Mouse (Mus musculus): ENCODE data around the gene Olfr885. TPM values are rescaled to one million over a fixed set of nuclear protein-coding genes. Genes with fewer than 3 reads are reported as not detected.

Olfr885 gene
- not detected in 2 replicates for polyA plus RNA-seq (2015; fragmentation: Nextera tagmentation; extraction: Ambion mirVana)

- ATAC-seq (no peak), DNase-seq (ENCODE audit: low spot score) (no peak)
- TF ChIP-seq CTCF (IDR thresholded peaks at IDR 0.05) (no peak), EP300 (IDR thresholded peaks at IDR 0.05) (no peak)
- Histone ChIP-seq H3K9me3 (ENCODE audit: low read length) (no peaks in the 10 kb centered on the region), H3K27me3 (replicated peaks; ENCODE audit: insufficient read depth, low read length) (no peaks in the 10 kb centered on the region), H3K9ac (replicated peaks; ENCODE audit: low read depth) (no peak within 1 kb of the TSS), H3K4me1 (ENCODE audit: insufficient read depth, low read depth, low read length) (no peaks in the 10 kb centered on the region), H3K4me3 (ENCODE audit: low read depth, low read length) (no peak within 1 kb of the TSS), H3K27ac (ENCODE audit: low read length) (no peak within 1 kb of the TSS), H3K4me2 (replicated peaks; ENCODE audit: low read depth, low read length) (no peak within 1 kb of the TSS), H3K36me3 (ENCODE audit: insufficient read depth, low read length) (no peaks in the 10 kb centered on the region)
- 81% methylated on average over 3 of the region's 3 CpGs for WGBS
Measured at GRCm38 (mm10) chr9:38061022-38061421, at the start of gene Olfr885. Olfr885 (plus strand) TSS chr9:38061322.

- TF ChIP-seq EP300 (IDR thresholded peaks at IDR 0.05), result no peak
- TF ChIP-seq CTCF (IDR thresholded peaks at IDR 0.05), result no peak
- WGBS, result 69% methylated on average over 1 of the region's 1 CpGs
- H3K9ac ChIP-seq (replicated peaks; ENCODE audit: low read depth), result no peak within 1 kb of the TSS
Measured at GRCm38 (mm10) chr9:38025508-38025907, 35.6 kb upstream of the Olfr885 start, which contains the start of gene Olfr883. Olfr883 (plus strand) TSS chr9:38025808.

GRCm38 (mm10) chr9:38046255-38046654 lies 14.9 kb upstream of the Olfr885 start, which contains the start of gene Olfr884:
Olfr884 (plus strand) TSS chr9:38046555.
- DNase-seq (ENCODE audit: low spot score) (no peak), ATAC-seq (no peak)
- no peaks in the 10 kb centered on the region for H3K36me3 ChIP-seq (ENCODE audit: insufficient read depth, low read length)
- H3K9me3 ChIP-seq (ENCODE audit: low read length), result no peaks in the 10 kb centered on the region
- WGBS, result 49% methylated on average over 1 of the region's 1 CpGs
- H3K4me2 ChIP-seq (replicated peaks; ENCODE audit: low read depth, low read length), result no peak within 1 kb of the TSS
- no peak within 1 kb of the TSS for H3K9ac ChIP-seq (replicated peaks; ENCODE audit: low read depth)
- H3K27ac ChIP-seq (ENCODE audit: low read length), result no peak within 1 kb of the TSS
- no peak within 1 kb of the TSS for H3K4me3 ChIP-seq (ENCODE audit: low read depth, low read length)
- TF ChIP-seq CTCF (IDR thresholded peaks at IDR 0.05) (no peak), EP300 (IDR thresholded peaks at IDR 0.05) (no peak)
- no peaks in the 10 kb centered on the region for H3K4me1 ChIP-seq (ENCODE audit: insufficient read depth, low read depth, low read length)
- H3K27me3 ChIP-seq (replicated peaks; ENCODE audit: insufficient read depth, low read length), result no peaks in the 10 kb centered on the region

More at GRCm38 (mm10) chr9:38025508-38025907, 35.6 kb upstream of the Olfr885 start, which contains the start of gene Olfr883:
- H3K27me3 ChIP-seq (replicated peaks; ENCODE audit: insufficient read depth, low read length), result no peaks in the 10 kb centered on the region
- H3K9me3 ChIP-seq (ENCODE audit: low read length), result no peaks in the 10 kb centered on the region
- no peak for DNase-seq (ENCODE audit: low spot score)
- no peak within 1 kb of the TSS for H3K4me3 ChIP-seq (ENCODE audit: low read depth, low read length)
- ATAC-seq, result no peak
- no peaks in the 10 kb centered on the region for H3K4me1 ChIP-seq (ENCODE audit: insufficient read depth, low read depth, low read length)
- H3K4me2 ChIP-seq (replicated peaks; ENCODE audit: low read depth, low read length), result no peak within 1 kb of the TSS
- no peaks in the 10 kb centered on the region for H3K36me3 ChIP-seq (ENCODE audit: insufficient read depth, low read length)
- no peak within 1 kb of the TSS for H3K27ac ChIP-seq (ENCODE audit: low read length)

- Histone ChIP-seq H3K27ac (ENCODE audit: low read length) (no peak within 1 kb of the TSS), H3K36me3 (ENCODE audit: insufficient read depth, low read length) (no peaks in the 10 kb centered on the region), H3K4me2 (replicated peaks; ENCODE audit: low read depth, low read length) (no peak within 1 kb of the TSS), H3K9me3 (ENCODE audit: low read length) (no peaks in the 10 kb centered on the region), H3K27me3 (replicated peaks; ENCODE audit: insufficient read depth, low read length) (no peaks in the 10 kb centered on the region), H3K4me1 (ENCODE audit: insufficient read depth, low read depth, low read length) (no peaks in the 10 kb centered on the region), H3K4me3 (ENCODE audit: low read depth, low read length) (no peak within 1 kb of the TSS), H3K9ac (replicated peaks; ENCODE audit: low read depth) (no peak within 1 kb of the TSS)
- WGBS, result 72% methylated on average over 1 of the region's 1 CpGs
- ATAC-seq (no peak), DNase-seq (ENCODE audit: low spot score) (no peak)
- TF ChIP-seq CTCF (IDR thresholded peaks at IDR 0.05) (no peak), EP300 (IDR thresholded peaks at IDR 0.05) (no peak)
Measured at GRCm38 (mm10) chr9:38083772-38084171, 22.6 kb downstream of the Olfr885 start, which contains the start of gene Olfr887. Olfr887 (plus strand) TSS chr9:38084072.

GRCm38 (mm10) chr9:38107828-38108227 lies 46.7 kb downstream of the Olfr885 start, which contains the start of gene Olfr888:
Olfr888 (plus strand) TSS chr9:38108128.
- Histone ChIP-seq H3K27ac (ENCODE audit: low read length) (no peak within 1 kb of the TSS), H3K4me2 (replicated peaks; ENCODE audit: low read depth, low read length) (no peak within 1 kb of the TSS), H3K36me3 (ENCODE audit: insufficient read depth, low read length) (no peaks in the 10 kb centered on the region), H3K9ac (replicated peaks; ENCODE audit: low read depth) (no peak within 1 kb of the TSS), H3K4me3 (ENCODE audit: low read depth, low read length) (no peak within 1 kb of the TSS), H3K27me3 (replicated peaks; ENCODE audit: insufficient read depth, low read length) (no peaks in the 10 kb centered on the region), H3K9me3 (ENCODE audit: low read length) (no peaks in the 10 kb centered on the region), H3K4me1 (ENCODE audit: insufficient read depth, low read depth, low read length) (no peaks in the 10 kb centered on the region)
- DNase-seq (ENCODE audit: low spot score) (no peak), ATAC-seq (no peak)
- WGBS, result 70% methylated on average over 1 of the region's 1 CpGs
- TF ChIP-seq EP300 (IDR thresholded peaks at IDR 0.05) (no peak), CTCF (IDR thresholded peaks at IDR 0.05) (no peak)

Other genes with a start within 250 kb of the Olfr885 start
- not detected in 2 replicates for gene Olfr877, start 207.1 kb upstream of the Olfr885 start, polyA plus RNA-seq (2015; fragmentation: Nextera tagmentation; extraction: Ambion mirVana)
- not detected in 2 replicates for gene Olfr145, start 164.6 kb upstream of the Olfr885 start, polyA plus RNA-seq (2015; fragmentation: Nextera tagmentation; extraction: Ambion mirVana)
- gene Olfr878, start 143.5 kb upstream of the Olfr885 start, polyA plus RNA-seq (2015; fragmentation: Nextera tagmentation; extraction: Ambion mirVana), result not detected in 2 replicates
- gene Olfr881, start 69.5 kb upstream of the Olfr885 start, polyA plus RNA-seq (2015; fragmentation: Nextera tagmentation; extraction: Ambion mirVana), result not detected in 2 replicates
- gene Olfr883, start 35.5 kb upstream of the Olfr885 start, polyA plus RNA-seq (2015; fragmentation: Nextera tagmentation; extraction: Ambion mirVana), result not detected in 2 replicates
- not detected in 2 replicates for gene Olfr884, start 14.8 kb upstream of the Olfr885 start, polyA plus RNA-seq (2015; fragmentation: Nextera tagmentation; extraction: Ambion mirVana)
- not detected in 2 replicates for gene Olfr887, start 22.8 kb downstream of the Olfr885 start, polyA plus RNA-seq (2015; fragmentation: Nextera tagmentation; extraction: Ambion mirVana)
- gene Olfr888, start 46.8 kb downstream of the Olfr885 start, polyA plus RNA-seq (2015; fragmentation: Nextera tagmentation; extraction: Ambion mirVana), result not detected in 2 replicates
- gene Olfr889, start 53.9 kb downstream of the Olfr885 start, polyA plus RNA-seq (2015; fragmentation: Nextera tagmentation; extraction: Ambion mirVana), result 0.02 and 0.04 TPM in 2 replicates
- not detected in 2 replicates for gene Olfr890, start 81.2 kb downstream of the Olfr885 start, polyA plus RNA-seq (2015; fragmentation: Nextera tagmentation; extraction: Ambion mirVana)
- not detected in 2 replicates for gene Olfr891, start 119.5 kb downstream of the Olfr885 start, polyA plus RNA-seq (2015; fragmentation: Nextera tagmentation; extraction: Ambion mirVana)
- gene Olfr893, start 147.0 kb downstream of the Olfr885 start, polyA plus RNA-seq (2015; fragmentation: Nextera tagmentation; extraction: Ambion mirVana), result not detected in 2 replicates
- not detected in 2 replicates for gene Olfr894, start 156.7 kb downstream of the Olfr885 start, polyA plus RNA-seq (2015; fragmentation: Nextera tagmentation; extraction: Ambion mirVana)
- gene Olfr143, start 191.5 kb downstream of the Olfr885 start, polyA plus RNA-seq (2015; fragmentation: Nextera tagmentation; extraction: Ambion mirVana), result not detected in 2 replicates
- not detected in 2 replicates for gene Olfr895, start 206.5 kb downstream of the Olfr885 start, polyA plus RNA-seq (2015; fragmentation: Nextera tagmentation; extraction: Ambion mirVana)
- gene Olfr896-ps1, start 229.8 kb downstream of the Olfr885 start, polyA plus RNA-seq (2015; fragmentation: Nextera tagmentation; extraction: Ambion mirVana), result not detected in 2 replicates

All from lung, postnatal 0 days (tissue).